Mouse (Mus musculus): Measurements from ENCODE around the gene Dhx36. TPM values are rescaled to one million over a fixed set of nuclear protein-coding genes. Genes with fewer than 3 reads are reported as not detected.

The Dhx36 gene
- total RNA-seq, 2 experiments from 2014 or later = 56.2 to 59.8 TPM

- no peak for DNase-seq (ENCODE audit: low spot score in 2 of 2)
Measured at GRCm38 (mm10) chr3:62435923-62436322, 70.9 kb downstream of the Dhx36 start.

- DNase-seq (ENCODE audit: low spot score in 2 of 2) = no peak
Measured at GRCm38 (mm10) chr3:62433675-62434074, 73.1 kb downstream of the Dhx36 start.

GRCm38 (mm10) chr3:62418387-62419138, 88.2 kb downstream of the Dhx36 start:
- DNase-seq (ENCODE audit: low spot score in 2 of 2) = no peak

Other genes starting within 250 kb of the Dhx36 start
- 10 to 100 TPM; 63.2 to 64.1 TPM for gene Arhgef26, start 168.7 kb downstream of the Dhx36 start, total RNA-seq (2021)
- 1 to 10 TPM in 1 of 2 experiments, under 1 TPM in 1; 0.94 to 1.0 TPM for gene Gpr149, start 98.1 kb upstream of the Dhx36 start, total RNA-seq (2021)

Measured in layer of hippocampus, postnatal 14 days (tissue).